Mouse (Mus musculus): ENCODE data around the gene Cntd1.
A peak's percentile ranks its signal among the peaks of the same experiment; 100 is the strongest.
"Not testable (repeated sequence)": the region's sequence is repeated elsewhere in the genome, so short reads cannot be mapped to it uniquely, and the experiment has no call there.

Cntd1 gene

DNA sequence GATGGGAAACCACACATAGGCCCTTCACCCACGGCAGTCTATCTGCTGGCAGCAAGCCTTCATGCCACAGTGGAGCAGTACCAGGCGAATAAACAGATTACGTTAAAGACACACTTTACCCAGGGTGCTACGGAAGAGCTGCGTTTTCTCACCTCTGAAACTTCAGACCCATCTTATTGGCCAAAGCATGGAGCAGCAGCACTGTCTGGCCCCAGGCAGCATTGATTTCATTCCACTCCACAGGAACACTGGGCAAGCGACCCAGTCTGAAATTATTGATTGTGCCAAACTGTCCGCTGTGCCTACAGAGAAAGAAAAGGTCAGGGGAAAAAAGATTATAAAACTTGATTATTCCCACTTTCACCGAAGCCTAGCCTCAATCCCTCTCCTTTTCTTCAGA is 12.4 kb downstream of the Cntd1 start:
- DNase-seq, result no peak

DNA sequence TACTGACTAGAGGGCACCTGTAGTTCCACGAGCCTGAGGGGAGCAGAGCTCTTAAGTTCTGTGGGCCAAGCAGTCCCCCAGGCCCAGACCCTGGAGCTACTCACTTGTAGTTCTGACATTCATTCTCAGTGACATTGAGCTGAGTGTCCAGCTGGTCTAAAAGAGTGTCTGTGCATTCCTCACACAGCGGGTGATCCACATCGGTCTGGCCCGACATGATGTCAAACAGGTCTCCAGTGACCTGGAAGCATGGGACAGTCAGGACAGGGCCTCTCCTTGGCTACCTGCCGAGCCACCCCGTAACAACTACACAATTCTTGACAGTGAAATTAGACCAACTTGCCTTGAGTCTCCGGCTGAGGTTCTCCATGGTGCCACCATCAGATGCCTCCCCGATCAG is 16.4 kb downstream of the Cntd1 start:
- DNase-seq, result no peak

DNA sequence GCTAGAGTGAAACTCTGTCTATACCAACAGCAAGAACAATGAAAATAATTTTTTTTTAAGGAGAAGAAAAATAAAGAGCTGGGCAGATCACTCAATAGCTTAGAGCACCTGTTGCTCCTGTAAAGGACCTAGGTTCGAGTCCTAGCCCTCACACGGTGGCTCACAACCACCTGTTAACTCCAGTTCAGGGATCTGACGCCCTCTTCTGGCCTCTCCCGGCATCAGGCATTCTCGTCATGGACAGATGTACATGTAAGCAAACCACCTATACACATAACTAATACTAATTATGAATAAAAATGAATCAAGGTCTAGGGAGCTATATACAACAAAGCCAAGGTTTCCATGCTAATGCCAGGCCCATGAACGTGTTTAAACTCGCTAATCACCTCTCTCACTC is 22.1 kb downstream of the Cntd1 start:
- no peak for DNase-seq

DNA sequence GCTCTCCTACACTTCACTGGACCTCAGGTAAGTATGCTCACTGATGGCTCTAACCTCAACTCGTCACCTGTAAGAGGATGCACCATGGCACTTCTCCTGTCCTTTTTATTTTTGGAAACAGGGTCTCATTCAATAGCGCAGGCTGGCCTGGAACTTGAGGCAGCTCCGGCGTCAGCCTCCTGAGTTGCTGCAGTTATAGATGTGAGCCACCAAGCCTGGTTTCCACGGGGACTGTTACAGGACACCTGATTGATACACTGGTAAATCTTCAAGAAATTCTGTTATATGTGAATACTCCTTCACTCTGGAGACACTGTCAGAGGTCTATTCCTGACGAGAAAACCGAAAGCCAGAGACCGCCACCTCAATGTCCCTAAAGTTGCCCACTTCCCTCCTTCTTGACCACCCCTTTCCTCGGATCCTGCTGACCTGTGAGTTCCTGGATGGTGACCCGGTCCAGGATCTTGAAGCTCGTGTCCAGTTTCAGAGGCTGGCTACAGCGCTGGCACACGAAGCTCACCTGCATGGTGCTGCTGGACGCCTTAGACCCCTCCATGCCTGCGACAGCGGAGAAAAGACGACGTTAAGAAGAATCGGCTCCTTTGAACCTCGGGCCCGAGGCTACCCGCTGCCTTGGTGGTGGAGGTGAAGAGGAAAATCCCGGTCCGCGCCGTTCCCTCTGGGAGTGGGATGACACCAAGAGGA is 22.6 kb downstream of the Cntd1 start:
- no peak for DNase-seq

DNA sequence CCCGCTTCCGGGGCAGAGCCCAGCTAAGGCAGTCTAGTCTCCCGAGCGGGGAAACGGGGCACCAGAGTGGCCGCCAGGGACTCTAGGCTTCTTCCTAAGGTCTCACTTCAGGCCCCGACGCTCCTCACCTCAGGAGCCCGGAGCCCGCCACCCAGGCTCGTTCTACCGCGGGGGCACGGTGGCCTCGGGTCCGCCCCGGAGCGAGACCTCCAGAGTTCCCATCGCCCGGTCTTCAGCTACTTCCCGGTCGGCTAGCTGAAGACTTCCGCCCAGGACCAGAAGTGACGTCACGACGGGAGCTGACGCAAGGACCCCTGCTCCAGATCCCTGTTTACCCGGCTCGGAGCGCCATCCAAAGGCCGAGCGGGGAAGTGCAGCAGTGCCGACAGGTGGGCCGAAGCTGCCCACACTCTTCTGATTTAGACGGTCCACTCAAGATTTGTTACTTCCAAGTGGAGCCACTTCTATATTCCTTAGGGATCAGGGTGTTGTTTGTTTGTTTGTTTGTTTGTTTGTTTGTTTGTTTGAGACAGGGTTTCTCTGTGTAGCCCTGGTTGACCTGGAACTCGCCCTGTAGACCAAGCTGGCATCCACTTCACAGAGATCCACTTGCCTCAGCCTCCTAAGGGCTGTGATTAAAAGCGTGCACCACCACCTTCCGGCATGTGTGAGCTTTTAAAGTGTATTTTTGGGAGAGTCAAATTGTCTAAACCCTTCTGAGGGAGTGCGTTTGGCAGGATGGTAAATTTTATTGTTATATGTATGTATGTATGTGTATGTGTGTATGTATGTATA is 23.4 kb downstream of the Cntd1 start, which contains the start of gene Becn1:
Gene Becn1 (minus strand): TSS at position 283 of the 795 bp plus-strand sequence.
- peak; percentile 100 for DNase-seq

DNA sequence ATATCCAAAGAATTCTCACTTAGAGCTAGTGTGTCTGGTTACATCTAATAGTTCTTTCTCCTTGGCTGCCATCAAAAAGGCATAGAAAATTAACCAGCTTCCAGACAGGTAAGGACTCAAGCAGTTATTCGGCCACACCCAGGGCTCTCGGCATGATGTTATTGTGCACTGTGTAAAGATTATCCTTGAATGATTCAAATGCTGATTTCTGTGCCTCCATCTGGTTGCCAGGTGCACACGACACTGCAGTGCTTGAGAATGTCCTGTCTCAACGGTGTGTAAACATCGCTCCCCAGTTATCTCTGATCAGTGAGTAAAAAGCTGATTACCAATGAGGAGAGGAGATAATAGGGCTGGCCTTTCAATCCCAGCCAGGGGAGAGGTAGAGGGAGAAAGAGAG is 28.9 kb downstream of the Cntd1 start:
- DNase-seq, result no peak

DNA sequence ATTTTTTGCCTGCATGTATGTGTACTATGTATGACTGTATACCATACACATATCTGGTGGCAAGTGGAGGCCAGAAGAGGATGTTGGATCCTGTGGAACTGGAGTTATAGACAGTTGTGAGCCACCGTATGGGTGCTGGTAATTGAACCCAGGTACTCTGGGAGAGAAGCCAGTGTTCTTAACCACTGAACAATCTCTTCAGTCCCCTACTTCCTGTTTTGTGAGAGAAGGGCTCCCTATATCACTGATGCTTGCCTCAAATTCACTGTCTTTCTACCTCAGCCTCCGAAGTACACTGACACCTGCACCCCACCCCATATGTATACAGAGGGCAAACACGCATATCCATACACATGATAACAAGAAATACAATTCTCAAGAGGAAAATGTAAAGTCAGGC is 32.3 kb downstream of the Cntd1 start:
- no peak for DNase-seq

DNA sequence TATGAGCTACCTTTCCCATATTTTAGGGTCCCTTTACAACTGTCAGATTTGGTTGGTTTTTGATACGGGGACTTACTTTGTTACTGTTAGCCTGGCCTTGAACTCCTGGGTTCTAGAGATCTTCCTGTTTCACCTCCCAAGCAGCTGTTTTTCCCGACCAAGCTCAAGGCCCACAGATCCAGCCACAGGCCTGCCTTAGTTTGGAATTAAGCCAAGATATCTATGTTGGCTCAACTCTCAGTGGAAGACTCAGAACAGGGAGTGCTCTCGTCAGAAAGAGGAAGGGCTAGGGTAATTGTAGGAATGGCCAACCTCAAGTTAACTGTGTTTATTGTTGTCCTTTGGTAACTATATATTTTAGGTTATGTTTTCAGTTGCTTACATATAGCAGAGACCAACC is 33.3 kb downstream of the Cntd1 start:
- no peak for DNase-seq

DNA sequence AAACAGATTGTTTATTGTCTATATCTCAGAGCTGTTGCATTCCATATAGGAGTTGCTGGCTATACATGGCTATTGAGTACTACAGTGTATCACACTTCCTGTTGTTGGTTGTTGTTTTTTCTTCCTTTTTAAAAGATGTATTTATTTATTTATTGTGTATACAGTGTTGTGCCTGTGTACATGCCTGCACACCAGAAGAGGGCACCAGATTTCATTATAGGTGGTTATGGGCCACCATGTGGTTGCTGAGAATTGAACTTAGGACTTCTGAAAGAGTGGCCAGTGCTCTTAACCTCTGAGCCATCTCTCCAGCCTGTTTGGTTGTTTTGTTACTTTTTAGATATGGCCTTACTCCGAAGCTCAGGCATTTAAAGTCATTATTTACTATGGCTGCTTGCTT is 35.8 kb downstream of the Cntd1 start:
- DNase-seq, result no peak

DNA sequence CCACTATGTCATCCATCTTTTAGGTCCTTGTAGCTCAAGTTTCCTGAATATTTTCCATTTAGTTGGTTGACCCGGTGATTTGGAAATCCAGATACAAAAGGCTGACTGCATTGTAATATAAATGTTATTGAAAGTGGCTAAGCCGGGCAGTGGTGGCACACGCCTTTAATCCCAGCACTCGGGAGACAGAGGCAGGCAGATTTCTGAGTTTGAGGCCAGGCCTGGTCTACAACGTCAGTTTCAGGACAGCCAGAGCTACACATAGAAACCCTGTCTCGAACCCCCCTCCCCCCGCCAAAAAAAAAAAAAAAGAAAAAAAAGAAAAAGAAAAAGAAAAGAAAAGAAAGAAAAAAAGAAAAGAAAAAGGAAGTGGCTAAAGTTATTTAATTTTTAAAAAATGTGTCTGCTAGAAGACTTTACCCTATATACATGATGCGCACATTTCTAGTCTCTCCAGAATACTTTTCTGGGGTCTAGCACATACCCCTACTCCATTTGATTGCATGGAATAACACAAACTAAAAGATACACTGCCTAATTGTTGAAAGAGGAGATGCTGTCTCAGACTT is 36.4 kb downstream of the Cntd1 start:
- DNase-seq, result no peak

DNA sequence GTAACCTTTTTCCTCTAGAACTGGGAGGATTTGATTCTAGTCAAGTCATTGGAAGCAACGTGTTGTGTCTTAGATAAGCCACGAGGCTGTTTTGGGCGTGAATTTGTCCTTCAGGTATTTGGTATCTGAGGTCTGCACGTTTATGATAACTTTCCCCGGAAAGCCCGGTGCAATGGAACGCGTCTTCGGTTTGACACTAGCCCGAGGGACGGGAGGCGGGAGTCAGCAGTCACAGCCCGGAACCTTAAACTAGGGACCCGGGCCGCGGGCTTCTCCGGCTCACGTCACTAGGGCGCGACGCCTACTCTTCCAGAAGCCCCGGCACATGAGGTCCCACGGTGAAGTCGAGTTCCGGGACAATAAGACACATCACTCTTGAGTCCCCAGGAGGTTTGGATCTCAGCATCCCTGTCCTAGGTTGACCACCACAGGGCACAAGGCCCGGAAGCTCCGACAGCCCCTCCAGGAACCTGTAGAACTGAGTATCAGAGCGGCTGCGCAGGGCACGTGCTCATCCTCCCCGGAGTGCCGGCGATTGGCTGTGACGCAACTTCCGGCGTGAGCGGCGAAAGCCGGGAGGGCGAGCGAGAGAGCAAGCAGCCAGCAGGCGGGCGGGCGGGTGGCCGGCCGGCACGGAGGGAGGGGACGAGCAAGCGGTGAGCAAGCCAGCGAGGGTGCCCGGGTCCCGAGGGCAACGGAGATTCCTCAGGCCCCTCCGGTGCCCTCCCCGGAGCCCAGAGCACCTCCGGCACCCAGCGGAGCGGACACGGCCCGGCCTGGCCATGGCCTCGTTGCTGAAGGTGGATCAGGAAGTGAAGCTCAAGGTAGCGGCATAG is 37.1 kb downstream of the Cntd1 start, which contains the start of gene Psme3:
Gene Psme3 (plus strand): TSS at position 549 of the 836 bp plus-strand sequence.
- DNase-seq, result peak; percentile 96

DNA sequence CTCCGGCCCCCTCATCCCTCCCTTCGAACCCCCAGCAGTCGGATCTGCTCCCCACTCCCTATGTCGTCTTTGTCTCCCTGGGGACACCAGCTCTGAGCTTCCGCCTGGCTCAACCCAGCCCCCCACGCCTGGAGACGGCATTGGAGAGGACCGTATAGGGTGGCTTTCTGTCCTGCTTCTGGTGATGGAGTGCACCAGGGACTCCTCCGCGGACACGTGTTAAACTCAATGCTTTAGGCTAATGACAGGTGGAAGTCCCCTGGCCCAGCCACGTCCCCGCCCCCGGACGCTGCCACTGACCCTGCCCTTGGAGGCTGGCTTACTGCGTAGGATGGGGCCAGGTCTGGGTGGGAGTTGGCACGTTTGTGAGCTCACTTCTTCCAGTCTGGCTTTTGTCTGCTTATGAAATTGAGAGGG is 37.7 kb downstream of the Cntd1 start:
- peak; percentile 48 for DNase-seq

DNA sequence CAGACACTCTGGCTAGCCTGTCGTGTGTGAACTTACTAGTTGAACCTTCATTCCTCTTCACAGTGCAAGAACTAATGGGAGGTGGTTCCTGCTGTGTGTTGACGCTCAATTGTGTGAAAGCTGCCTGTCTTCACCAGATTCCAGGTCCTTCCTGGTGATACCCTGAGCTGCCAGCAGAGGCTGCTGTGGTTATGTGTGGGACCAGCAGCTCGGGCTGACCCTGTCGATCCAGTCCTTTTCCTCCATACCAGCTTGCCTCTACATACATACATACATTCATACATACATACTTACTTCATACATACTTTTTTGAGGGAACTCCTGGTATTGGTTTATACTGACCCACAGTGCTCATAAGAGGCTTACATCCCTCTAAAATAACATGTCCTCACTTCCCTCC is 44.8 kb downstream of the Cntd1 start:
- peak; percentile 90 for DNase-seq

DNA sequence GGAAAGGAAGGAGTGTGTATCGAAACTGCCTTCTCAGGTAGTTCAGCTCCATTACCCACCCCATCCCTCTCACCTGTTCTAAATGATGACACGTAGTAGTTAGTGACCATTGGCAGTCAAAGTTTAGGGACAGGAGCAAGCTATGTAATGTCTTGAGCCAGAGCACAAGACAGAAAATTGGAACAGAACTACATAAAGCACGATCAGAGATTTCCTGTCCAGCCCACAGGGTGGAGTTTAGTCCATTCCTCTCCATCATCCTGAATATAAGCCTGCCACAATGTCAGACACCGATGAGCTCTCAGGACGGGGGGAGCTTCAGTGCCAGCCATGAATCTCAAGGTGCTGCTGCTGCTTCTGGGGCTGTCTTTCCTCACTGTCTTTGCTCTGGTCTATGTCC is 46.0 kb downstream of the Cntd1 start, which contains the start of gene Aoc2:
Gene Aoc2 (plus strand): TSS at position 301 of the 400 bp plus-strand sequence.
- no peak for DNase-seq

DNA sequence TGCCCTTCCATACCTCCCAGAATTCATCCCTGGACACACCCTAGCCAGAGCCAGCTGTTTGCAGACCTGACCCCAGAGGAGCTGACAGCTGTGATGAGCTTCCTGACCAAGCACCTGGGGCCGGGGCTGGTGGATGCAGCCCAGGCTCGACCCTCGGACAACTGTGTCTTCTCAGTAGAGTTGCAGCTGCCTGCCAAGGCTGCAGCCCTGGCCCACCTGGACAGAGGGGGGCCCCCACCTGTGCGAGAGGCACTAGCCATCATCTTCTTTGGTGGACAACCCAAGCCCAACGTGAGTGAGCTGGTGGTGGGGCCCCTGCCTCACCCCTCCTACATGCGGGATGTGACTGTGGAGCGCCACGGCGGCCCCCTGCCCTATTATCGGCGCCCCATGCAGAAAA is 46.4 kb downstream of the Cntd1 start:
- not testable (repeated sequence) for DNase-seq

DNA sequence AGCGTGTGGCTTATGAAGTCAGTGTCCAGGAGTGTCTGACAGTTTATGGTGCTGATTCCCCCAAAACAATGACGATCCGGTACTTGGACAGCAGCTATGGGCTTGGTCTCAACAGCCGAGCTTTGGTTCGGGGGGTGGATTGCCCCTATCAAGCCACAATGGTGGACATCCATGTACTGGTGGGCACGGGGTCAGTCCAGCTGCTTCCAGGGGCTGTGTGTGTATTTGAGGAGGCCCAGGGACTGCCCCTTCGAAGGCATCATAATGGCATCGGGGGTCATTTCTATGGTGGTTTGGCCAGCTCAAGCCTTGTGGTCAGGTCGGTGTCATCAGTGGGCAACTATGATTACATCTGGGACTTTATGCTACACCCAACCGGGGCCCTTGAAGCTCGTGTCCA is 47.3 kb downstream of the Cntd1 start:
- DNase-seq, result no peak

DNA sequence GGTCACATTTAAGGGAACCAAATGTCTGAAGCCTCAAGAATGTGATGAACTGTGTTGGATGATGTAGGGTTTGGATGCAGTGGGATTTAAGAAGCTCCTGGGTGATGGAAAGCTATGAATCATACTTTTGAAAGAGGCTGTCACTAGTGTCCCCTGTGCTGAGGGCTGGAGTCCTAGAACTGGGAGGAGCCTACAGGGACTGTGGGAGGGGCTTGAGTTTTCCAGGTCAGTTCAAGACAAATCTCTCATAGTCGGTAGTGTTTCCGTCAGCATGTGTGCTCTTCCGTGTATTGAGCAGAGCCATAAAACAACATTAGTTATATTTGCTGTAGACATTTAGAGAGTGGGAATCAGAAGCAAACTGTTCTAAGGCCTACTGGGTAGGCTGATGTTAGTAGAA is 48.5 kb downstream of the Cntd1 start:
- no peak for DNase-seq

DNA sequence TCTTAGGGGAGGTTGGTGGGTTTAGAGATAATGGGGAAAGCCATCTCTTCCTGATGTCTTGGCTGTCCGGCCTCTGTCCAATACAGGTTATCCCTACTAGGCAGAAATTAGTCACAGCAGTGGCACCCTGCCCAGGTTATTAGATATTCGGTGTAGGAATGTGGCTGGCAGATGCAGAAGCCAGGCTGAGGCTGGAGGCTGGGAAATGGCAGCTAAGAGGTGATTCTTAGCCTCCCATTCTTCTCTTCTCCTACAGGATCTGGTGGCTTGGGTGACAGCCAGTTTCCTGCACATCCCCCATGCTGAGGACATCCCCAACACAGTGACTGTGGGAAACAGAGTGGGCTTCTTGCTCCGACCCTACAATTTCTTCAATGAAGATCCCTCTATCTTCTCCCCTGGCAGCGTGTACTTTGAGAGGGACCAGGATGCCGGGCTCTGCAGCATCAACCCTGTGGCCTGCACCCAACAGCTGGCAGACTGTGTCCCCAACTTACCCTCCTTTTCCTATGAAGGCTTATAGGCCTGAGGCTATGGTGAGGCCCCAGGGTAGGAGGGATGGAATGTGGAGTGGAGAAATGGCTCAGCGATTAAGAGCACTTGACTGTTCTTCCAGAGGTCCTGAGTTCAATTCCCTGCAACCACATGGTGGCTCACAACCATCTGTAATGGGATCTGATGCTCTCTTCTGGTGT is 50.3 kb downstream of the Cntd1 start:
- DNase-seq, result peak; percentile 56

DNA sequence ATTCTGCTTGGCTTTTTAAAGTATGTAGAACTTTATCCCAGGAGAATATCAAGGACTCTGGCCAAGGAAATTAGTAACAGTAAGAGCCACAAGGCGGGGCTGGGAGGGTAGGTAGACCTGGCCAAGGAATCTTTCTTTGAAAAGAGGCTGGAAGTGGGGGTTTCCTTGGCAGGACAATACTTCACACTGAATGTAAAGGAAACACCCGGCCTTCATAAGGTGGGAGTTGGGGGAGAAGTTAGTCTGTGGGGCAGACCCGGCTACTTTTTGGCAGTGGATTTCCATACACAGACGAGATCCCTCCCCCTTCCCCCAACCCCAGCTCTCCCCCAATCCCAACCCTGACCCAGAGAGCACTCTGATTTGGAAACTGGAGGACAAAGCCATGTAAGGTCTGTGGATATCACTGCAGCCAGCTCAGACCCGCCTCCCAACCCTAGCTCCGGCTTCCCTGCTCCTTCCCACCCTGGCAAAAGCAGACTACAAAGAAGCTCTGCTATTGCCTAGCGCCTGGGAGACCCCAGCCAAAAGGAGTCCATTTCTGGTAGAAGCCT is 51.6 kb downstream of the Cntd1 start, which contains the start of gene Aoc3:
Gene Aoc3 (plus strand): TSS at position 235 of the 554 bp plus-strand sequence.
- peak; percentile 54 for DNase-seq

DNA sequence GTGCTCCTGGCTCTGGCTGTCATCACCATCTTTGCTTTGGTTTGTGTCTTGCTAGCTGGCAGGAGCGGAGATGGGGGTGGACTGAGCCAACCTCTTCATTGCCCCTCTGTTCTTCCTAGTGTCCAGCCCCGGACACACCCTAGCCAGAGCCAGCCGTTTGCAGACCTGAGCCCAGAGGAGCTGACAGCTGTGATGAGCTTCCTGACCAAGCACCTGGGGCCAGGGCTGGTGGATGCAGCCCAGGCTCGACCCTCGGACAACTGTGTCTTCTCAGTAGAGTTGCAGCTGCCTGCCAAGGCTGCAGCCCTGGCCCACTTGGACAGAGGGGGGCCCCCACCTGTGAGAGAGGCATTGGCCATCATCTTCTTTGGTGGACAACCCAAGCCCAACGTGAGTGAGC is 52.1 kb downstream of the Cntd1 start:
- not testable (repeated sequence) for DNase-seq

DNA sequence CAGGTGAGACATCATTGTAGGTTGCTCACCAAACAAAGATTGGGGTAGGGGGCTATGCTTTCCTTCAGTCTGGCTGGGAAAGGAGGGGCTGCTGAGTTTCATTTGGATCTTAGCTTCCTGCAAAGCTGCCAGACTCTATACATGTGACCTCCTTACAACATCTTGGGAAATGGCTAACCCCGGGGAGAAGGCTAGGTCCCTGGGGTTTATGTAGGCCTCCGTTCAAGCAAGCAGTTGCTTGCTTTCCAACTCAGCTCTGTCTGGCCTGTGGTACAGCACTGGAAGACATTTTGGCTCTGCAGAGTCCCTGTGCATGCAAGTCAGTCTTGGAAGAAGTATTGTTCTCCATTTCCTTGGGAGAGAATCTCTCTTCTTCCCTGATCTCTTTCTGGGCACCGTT is 53.7 kb downstream of the Cntd1 start:
- no peak for DNase-seq

DNA sequence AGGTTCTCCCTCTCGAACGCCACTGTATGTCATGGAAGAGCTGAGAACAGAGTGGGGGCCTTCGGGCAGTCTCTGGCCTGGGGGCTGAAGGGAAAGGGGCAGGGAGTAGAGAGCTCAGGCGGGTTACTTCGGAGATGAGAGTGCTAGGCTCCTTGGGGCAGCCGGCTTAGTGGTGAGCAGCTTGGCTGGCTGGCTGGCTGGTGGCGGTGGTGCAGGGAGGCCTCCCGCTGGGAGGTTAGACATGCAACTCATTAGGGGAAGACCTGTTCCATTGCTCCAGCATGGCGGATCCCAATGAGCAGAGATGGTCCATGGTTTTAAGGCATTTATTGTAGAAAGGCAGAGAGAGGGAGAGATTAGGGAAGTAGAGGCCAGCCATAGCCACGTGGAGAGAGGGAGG is 55.2 kb downstream of the Cntd1 start:
- DNase-seq, result no peak

Data from kidney, postnatal 10 days (tissue).